Mouse (Mus musculus): Measurements from ENCODE around the gene Ncaph2.

Gene Ncaph2

GRCm38 (mm10) chr15:89379429-89379828 lies 23.9 kb downstream of the Ncaph2 start:
- DNase-seq (ENCODE audit: low spot score) = no peak

GRCm38 (mm10) chr15:89384617-89385016 lies 29.1 kb downstream of the Ncaph2 start, which contains the start of gene Klhdc7b:
Klhdc7b (plus strand) TSS chr15:89384917.
- no peak for DNase-seq (ENCODE audit: low spot score)

GRCm38 (mm10) chr15:89387127-89387526 lies 31.6 kb downstream of the Ncaph2 start:
- DNase-seq (ENCODE audit: low spot score) = no peak

GRCm38 (mm10) chr15:89390081-89390480 lies 34.6 kb downstream of the Ncaph2 start:
- DNase-seq (ENCODE audit: low spot score) = no peak

GRCm38 (mm10) chr15:89396883-89397282 lies 41.4 kb downstream of the Ncaph2 start:
- no peak for DNase-seq (ENCODE audit: low spot score)

- no peak for DNase-seq (ENCODE audit: low spot score)
Measured at GRCm38 (mm10) chr15:89398146-89398545, 42.6 kb downstream of the Ncaph2 start.

- no peak for DNase-seq (ENCODE audit: low spot score)
Measured at GRCm38 (mm10) chr15:89399716-89400115, 44.2 kb downstream of the Ncaph2 start.

GRCm38 (mm10) chr15:89402471-89402870 lies 47.0 kb downstream of the Ncaph2 start:
- no peak for DNase-seq (ENCODE audit: low spot score)

GRCm38 (mm10) chr15:89404831-89405623 lies 49.5 kb downstream of the Ncaph2 start:
- DNase-seq (ENCODE audit: low spot score) = no peak

- no peak for DNase-seq (ENCODE audit: low spot score)
Measured at GRCm38 (mm10) chr15:89406691-89407090, 51.2 kb downstream of the Ncaph2 start.

GRCm38 (mm10) chr15:89410118-89410517 lies 54.6 kb downstream of the Ncaph2 start, which contains the start of gene Syce3:
Syce3 (minus strand) TSS chr15:89410503.
- DNase-seq (ENCODE audit: low spot score) = no peak

- no peak for DNase-seq (ENCODE audit: low spot score)
Measured at GRCm38 (mm10) chr15:89415282-89415681, 59.8 kb downstream of the Ncaph2 start.

- DNase-seq (ENCODE audit: low spot score) = no peak
Measured at GRCm38 (mm10) chr15:89421938-89422337, 66.4 kb downstream of the Ncaph2 start.

Data from adipocyte (in vitro differentiated cells).